Mouse (Mus musculus) heart, embryonic 16.5 days (tissue): ENCODE results near the gene Car5a. TPM values are rescaled to one million over a fixed set of nuclear protein-coding genes. Genes with fewer than 3 reads are reported as not detected.
A peak's percentile ranks its signal among the peaks of the same experiment; 100 is the strongest.

ENCODE experiments used
- ATAC-seq: fragments of 200-750 bp; cut with Nextera tagmentation; replicated peaks from 2 replicates; pipeline ENCODE4 v1.8.0; 2017; ENCODE audit warnings: moderate number of reproducible peaks; ENCODE audit not compliant: insufficient read depth, low FRiP score; ENCODE audit errors: extremely low read depth
- H3K27ac ChIP-seq: fragments of 300-500 bp; sonication (generic); 2 replicates; pipeline ENCODE4 v1.5.1; 2014; ENCODE audit warnings: mild to moderate bottlenecking, low read length, control low read depth, moderate library complexity
- H3K27me3 ChIP-seq: fragments of 300-500 bp; sonication (generic); 2 replicates; pipeline ENCODE4 v1.6.1; 2014; ENCODE audit warnings: low read length, mixed read lengths; ENCODE audit not compliant: control insufficient read depth, insufficient read depth
- H3K36me3 ChIP-seq: fragments of 300-500 bp; sonication (generic); 2 replicates; pipeline ENCODE4 v1.6.1; 2014; ENCODE audit not compliant: control insufficient read depth, insufficient read depth
- H3K4me1 ChIP-seq: fragments of 300-500 bp; sonication (generic); 2 replicates; pipeline ENCODE4 v1.6.1; 2014; ENCODE audit warnings: low read length, mixed read lengths; ENCODE audit not compliant: control insufficient read depth, insufficient read depth
- H3K4me2 ChIP-seq: fragments of 300-500 bp; sonication (generic); 2 replicates; pipeline ENCODE4 v1.6.1; 2014; ENCODE audit warnings: low read depth, mild to moderate bottlenecking, control low read depth, low read length
- H3K4me3 ChIP-seq: fragments of 300-500 bp; sonication (generic); 2 replicates; pipeline ENCODE4 v1.5.1; 2014; ENCODE audit warnings: mild to moderate bottlenecking, control low read depth, low read length
- H3K9ac ChIP-seq: fragments of 300-500 bp; sonication (generic); 2 replicates; pipeline ENCODE4 v1.6.1; 2014; ENCODE audit warnings: low read length, control low read depth
- H3K9me3 ChIP-seq: fragments of 300-500 bp; sonication (generic); replicated peaks from 2 replicates; pipeline ENCODE4 v1.6.1; 2016; ENCODE audit warnings: low read length; ENCODE audit not compliant: control insufficient read depth
- WGBS: fragments of 180-500 bp; shearing (Covaris S2); extraction: QIAGEN DNeasy Blood & Tissue Kit; methylation state at CpG from one replicate; pipeline ENCODE4 v1.1.7; 2014; 5-methylcytosine and 5-hydroxymethylcytosine counted together
- polyA plus RNA-seq: library from polyadenylated mRNA; unstranded; fragments of >200 nt; fragmentation: Nextera tagmentation; extraction: Ambion mirVana; gene quantifications from 2 replicates; pipeline ENCODE4 v1.2.1, GENCODE M21; 2015

Car5a gene
- polyA plus RNA-seq, 1 experiment from 2014 or later: not detected

DNA sequence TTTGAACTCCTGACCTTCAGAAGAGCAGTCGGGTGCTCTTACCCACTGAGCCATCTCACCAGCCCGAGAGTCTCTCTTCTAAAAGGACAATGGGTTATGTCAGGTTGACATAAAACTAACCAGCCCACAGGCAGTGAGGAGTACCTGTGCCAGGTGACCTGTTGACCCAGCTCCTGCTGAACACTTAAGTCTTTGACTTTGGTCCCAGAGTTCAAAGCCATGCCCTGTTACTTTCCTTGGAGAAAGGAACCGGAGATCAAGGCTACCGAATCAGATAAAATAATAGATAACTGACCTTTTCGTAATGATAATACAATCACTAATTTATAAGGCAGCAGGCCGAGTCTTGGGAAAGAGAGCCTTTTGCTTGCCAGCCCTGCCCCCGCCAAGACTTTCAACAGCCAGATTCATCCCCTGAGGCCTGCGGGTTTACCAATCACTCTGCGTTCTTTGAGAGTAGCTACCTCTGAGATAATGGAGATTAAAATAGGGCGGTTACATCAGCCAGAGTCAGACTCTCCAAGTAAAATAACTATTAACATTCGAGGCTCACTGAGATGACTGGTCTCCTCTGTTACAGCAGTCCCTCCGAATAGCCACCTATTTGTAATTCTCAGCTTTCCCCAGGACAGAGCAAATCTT lies 12.6 kb downstream of the Car5a start:
- H3K27me3 ChIP-seq: no peaks in the 10 kb centered on the region
- no peak for ATAC-seq
- no peak overlapping the region for H3K4me2 ChIP-seq
- no peaks in the 10 kb centered on the region for H3K9me3 ChIP-seq
- no peak overlapping the region for H3K27ac ChIP-seq
- H3K9ac ChIP-seq: no peak overlapping the region
- H3K4me3 ChIP-seq: no peak overlapping the region
- H3K4me1 ChIP-seq: peaks cover 7% of the 10 kb centered on the region
- H3K36me3 ChIP-seq: no peaks in the 10 kb centered on the region
- WGBS: 60% methylated on average over 12 of the region's 12 CpGs

DNA sequence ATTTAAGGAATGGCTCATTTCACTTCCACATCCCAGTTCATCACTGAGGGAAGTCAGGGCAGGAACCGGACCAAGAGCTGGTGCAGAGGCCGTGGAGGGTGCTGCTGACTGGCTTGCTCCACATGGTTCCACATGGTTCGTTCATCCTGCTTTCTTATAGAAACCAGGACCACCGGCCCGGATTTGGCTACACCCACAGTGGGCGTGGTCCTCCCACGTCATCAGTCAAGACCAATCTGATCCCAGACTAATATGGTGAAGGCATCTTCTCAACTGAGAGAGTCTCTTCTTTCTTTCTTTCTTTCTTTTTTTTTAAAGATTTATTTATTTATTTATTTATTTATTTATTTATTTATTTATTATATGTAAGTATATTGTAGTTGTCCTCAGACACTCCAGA lies 13.1 kb downstream of the Car5a start:
- Histone ChIP-seq H3K4me1 (peaks cover 7% of the 10 kb centered on the region), H3K9me3 (no peaks in the 10 kb centered on the region), H3K36me3 (no peaks in the 10 kb centered on the region), H3K4me2 (no peak overlapping the region), H3K9ac (no peak overlapping the region), H3K27me3 (no peaks in the 10 kb centered on the region), H3K27ac (no peak overlapping the region), H3K4me3 (no peak overlapping the region)
- ATAC-seq: no peak
- 79% methylated on average over 7 of the region's 7 CpGs for WGBS

DNA sequence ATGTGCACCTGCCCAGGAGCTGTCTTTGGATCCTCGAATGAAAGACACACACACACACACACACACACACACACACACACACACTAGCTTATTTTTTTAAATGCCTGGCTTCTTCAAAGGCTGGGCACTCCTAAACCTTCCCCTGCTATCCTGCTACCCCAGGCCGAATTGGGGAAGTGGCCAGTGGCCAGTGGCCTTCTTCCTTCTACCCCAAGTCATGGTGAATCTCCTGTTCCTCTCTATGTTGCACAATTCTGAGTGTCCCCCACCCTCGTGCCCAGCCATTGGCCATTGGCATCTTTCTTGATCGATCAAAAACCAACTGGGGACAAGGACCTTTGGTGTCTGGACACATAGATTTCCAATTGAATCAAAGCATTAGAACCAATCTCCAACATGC lies 14.7 kb downstream of the Car5a start:
- no peak overlapping the region for H3K27ac ChIP-seq
- H3K36me3 ChIP-seq: no peaks in the 10 kb centered on the region
- H3K27me3 ChIP-seq: no peaks in the 10 kb centered on the region
- WGBS: 73% methylated on average over 4 of the region's 4 CpGs
- no peak overlapping the region for H3K4me2 ChIP-seq
- peaks cover 3% of the 10 kb centered on the region for H3K4me1 ChIP-seq
- no peak for ATAC-seq
- H3K9me3 ChIP-seq: no peaks in the 10 kb centered on the region
- no peak overlapping the region for H3K9ac ChIP-seq
- no peak overlapping the region for H3K4me3 ChIP-seq

DNA sequence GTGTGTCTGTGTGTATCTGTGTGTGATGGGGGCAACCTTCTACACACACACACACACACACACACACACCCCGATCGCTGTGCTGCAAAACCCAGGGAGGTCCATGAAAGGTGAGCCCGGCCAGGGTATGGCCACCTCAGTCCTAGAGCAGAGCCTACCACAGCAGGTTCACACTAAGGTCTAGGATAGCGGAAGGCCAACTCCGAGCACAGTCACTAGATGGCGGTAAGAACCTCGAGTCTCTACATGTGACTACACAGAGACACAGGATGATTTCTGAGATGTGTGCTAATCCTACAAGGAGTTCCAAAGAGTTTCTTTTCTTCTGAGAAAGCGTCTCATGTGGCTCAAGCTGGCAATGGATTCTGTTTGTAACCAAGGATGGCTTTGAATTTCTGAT lies 17.4 kb downstream of the Car5a start:
- H3K36me3 ChIP-seq: no peaks in the 10 kb centered on the region
- no peak for ATAC-seq
- H3K4me3 ChIP-seq: no peak overlapping the region
- no peaks in the 10 kb centered on the region for H3K9me3 ChIP-seq
- no peaks in the 10 kb centered on the region for H3K4me1 ChIP-seq
- H3K27me3 ChIP-seq: no peaks in the 10 kb centered on the region
- H3K9ac ChIP-seq: no peak overlapping the region
- 35% methylated on average over 8 of the region's 8 CpGs for WGBS
- H3K27ac ChIP-seq: no peak overlapping the region
- H3K4me2 ChIP-seq: no peak overlapping the region

- no peak overlapping the region for H3K9ac ChIP-seq
- 56% methylated on average over 8 of the region's 8 CpGs for WGBS
- H3K4me3 ChIP-seq: no peak overlapping the region
- H3K4me2 ChIP-seq: no peak overlapping the region
- no peak for ATAC-seq
- no peak overlapping the region for H3K27ac ChIP-seq
- H3K4me1 ChIP-seq: no peaks in the 10 kb centered on the region; the same call in 1 of the 2 replicates
- no peaks in the 10 kb centered on the region for H3K9me3 ChIP-seq
- H3K27me3 ChIP-seq: no peaks in the 10 kb centered on the region
- H3K36me3 ChIP-seq: no peaks in the 10 kb centered on the region
Observed at GRCm38 (mm10) chr8:121926266-121926665, 18.4 kb downstream of the Car5a start.

- WGBS: 29% methylated on average over 10 of the region's 10 CpGs
- no peaks in the 10 kb centered on the region for H3K27me3 ChIP-seq
- no peak for ATAC-seq
- H3K4me3 ChIP-seq: no peak overlapping the region
- H3K36me3 ChIP-seq: no peaks in the 10 kb centered on the region
- H3K9me3 ChIP-seq: no peaks in the 10 kb centered on the region
- H3K27ac ChIP-seq: no peak overlapping the region
- no peaks in the 10 kb centered on the region; the same call in 1 of the 2 replicates for H3K4me1 ChIP-seq
- no peak overlapping the region for H3K9ac ChIP-seq
- no peak overlapping the region for H3K4me2 ChIP-seq
Observed at GRCm38 (mm10) chr8:121925624-121926023, 19.1 kb downstream of the Car5a start.

DNA sequence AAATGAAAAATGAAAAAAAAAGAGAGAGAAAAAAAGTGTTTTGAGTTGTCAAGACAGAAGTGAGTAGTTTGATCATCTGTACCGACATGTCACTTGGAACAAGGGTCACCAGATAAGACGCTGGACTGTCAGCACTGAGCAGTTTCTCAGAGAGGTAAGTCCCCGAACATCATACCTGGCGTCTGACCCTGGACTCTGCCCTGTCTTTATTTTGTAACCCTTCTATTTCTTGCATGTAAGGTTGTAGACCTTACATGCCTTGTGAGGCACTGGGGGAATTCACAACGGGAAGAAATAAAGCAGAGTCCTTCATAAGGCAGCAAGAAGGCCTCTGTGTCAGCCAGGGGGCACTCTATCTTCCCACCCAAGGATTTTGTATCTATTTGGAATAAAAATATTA lies 20.0 kb downstream of the Car5a start:
- Histone ChIP-seq H3K4me1 (no peaks in the 10 kb centered on the region; the same call in 1 of the 2 replicates), H3K4me3 (no peak overlapping the region), H3K9me3 (no peaks in the 10 kb centered on the region), H3K4me2 (no peak overlapping the region), H3K27ac (no peak overlapping the region), H3K36me3 (no peaks in the 10 kb centered on the region), H3K27me3 (no peaks in the 10 kb centered on the region), H3K9ac (no peak overlapping the region)
- 73% methylated on average over 5 of the region's 5 CpGs for WGBS
- ATAC-seq: no peak

DNA sequence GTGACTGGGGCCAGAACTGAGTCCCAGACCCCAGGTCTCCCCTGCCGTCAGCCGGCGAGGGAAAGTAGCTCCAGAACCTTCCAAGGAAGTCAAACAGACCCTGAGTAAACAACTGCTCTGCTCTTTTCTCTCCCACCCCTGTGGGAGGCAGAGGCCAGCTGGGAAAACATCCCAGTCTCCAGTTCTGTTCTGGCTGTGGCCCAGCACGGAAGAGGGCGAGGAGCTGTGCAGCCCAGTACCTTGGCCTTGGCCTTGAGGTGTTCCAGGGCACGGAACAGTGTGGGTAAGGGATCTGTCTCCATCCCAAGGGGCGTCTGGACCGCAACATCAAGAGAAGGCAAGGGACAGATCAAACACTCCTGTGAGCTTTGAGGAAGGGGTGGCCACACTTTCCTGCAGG lies 22.6 kb downstream of the Car5a start:
- no peak overlapping the region for H3K4me3 ChIP-seq

DNA sequence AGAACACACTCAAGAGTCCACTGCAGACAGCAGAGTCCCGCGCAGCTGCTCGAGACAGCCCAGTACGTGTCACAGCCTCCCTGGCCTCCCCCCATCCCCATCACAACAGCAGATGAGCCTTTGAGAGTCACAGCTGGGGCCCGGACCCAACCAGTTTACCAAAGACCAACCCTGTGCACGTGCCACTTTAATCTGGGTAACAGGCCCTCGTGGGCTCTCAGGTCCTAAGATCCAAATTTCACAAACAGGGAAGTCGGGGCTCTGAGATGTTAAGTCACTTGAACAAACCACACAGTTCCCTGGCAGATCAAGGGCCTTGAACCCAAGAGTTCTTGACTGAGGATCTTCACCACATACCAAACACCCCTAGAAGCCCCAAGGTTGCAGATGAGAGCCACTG lies 23.1 kb downstream of the Car5a start:
- 72% methylated on average over 8 of the region's 8 CpGs for WGBS

More for the DNA sequence above, 22.6 kb downstream of the Car5a start:
- Histone ChIP-seq H3K27me3 (no peaks in the 10 kb centered on the region), H3K9me3 (no peaks in the 10 kb centered on the region), H3K9ac (no peak overlapping the region), H3K36me3 (no peaks in the 10 kb centered on the region), H3K4me2 (no peak overlapping the region), H3K27ac (peak overlapping the region; percentile 53), H3K4me1 (no peaks in the 10 kb centered on the region; the same call in 1 of the 2 replicates)
- ATAC-seq: peak; percentile 46; the same call in 1 of the 2 replicates
- 49% methylated on average over 8 of the region's 8 CpGs for WGBS

More for the DNA sequence above, 23.1 kb downstream of the Car5a start:
- Histone ChIP-seq H3K4me3 (no peak overlapping the region), H3K4me1 (no peaks in the 10 kb centered on the region; the same call in 1 of the 2 replicates), H3K27ac (peak overlapping the region; percentile 53), H3K9me3 (no peaks in the 10 kb centered on the region), H3K4me2 (no peak overlapping the region), H3K36me3 (no peaks in the 10 kb centered on the region), H3K27me3 (no peaks in the 10 kb centered on the region), H3K9ac (no peak overlapping the region)
- ATAC-seq: no peak
